Mouse (Mus musculus) MEL (cell line): ENCODE data around the gene Spred1. TPM values are rescaled to one million over a fixed set of nuclear protein-coding genes. Genes with fewer than 3 reads are reported as not detected.
A peak's percentile ranks its signal among the peaks of the same experiment; 100 is the strongest.

Source experiments
- DNase-seq: peaks from one replicate; pipeline ENCODE4 v3.0.0; 2011; ENCODE audit warnings: low read depth, low spot score
- H3K27ac ChIP-seq: 2 replicates; pipeline ENCODE4 v1.5.1; 2012; ENCODE audit warnings: low read depth, mild to moderate bottlenecking, control low read depth, low read length, moderate library complexity; ENCODE audit not compliant: control insufficient read depth
- H3K27me3 ChIP-seq, 2 experiments: fragments of 150-350 bp in 1 of 2; sonication (generic) in 1 of 2; 2 replicates each; pipeline ENCODE4 v1.6.1; 2012; ENCODE audit warnings: low read length in 2 of 2, mild to moderate bottlenecking in 2 of 2, improper control_type of control experiment in 1 of 2, moderate library complexity in 1 of 2; ENCODE audit not compliant: insufficient read depth in 2 of 2, control insufficient read depth in 1 of 2
- H3K36me3 ChIP-seq, 2 experiments: 2 replicates each; pipeline ENCODE4 v1.6.1; 2012 to 2014; ENCODE audit warnings: low read length in 2 of 2, improper control_type of control experiment in 1 of 2, inconsistent platforms in 1 of 2, mild to moderate bottlenecking in 1 of 2; ENCODE audit not compliant: insufficient read depth in 2 of 2, control insufficient read depth in 1 of 2
- H3K4me1 ChIP-seq, 2 experiments: fragments of 150-350 bp in 1 of 2; sonication (generic) in 1 of 2; 2 replicates each; pipeline ENCODE4 v1.6.1; 2012; ENCODE audit warnings: low read length in 2 of 2, improper control_type of control experiment in 1 of 2, mild to moderate bottlenecking in 1 of 2; ENCODE audit not compliant: insufficient read depth in 2 of 2, control insufficient read depth in 1 of 2
- H3K4me3 ChIP-seq, 2 experiments: fragments of 150-350 bp in 1 of 2; sonication (generic) in 1 of 2; 2 replicates each; pipeline ENCODE4 v1.5.1; 2012; ENCODE audit warnings: low read depth in 2 of 2, low read length in 2 of 2, mild to moderate bottlenecking in 2 of 2, moderate library complexity in 2 of 2, control low read depth in 1 of 2, improper control_type of control experiment in 1 of 2; ENCODE audit not compliant: control insufficient read depth in 1 of 2, insufficient read depth in 1 of 2
- H3K79me2 ChIP-seq: 2 replicates; pipeline ENCODE4 v1.6.1; 2012; ENCODE audit warnings: mild to moderate bottlenecking, low read length, moderate library complexity; ENCODE audit not compliant: control insufficient read depth, poor library complexity, insufficient read depth
- H3K9ac ChIP-seq: 2 replicates; pipeline ENCODE4 v1.6.1; 2012; ENCODE audit warnings: low read depth, mild to moderate bottlenecking, control low read depth, low read length, moderate library complexity; ENCODE audit not compliant: control insufficient read depth, poor library complexity, severe bottlenecking
- H3K9me3 ChIP-seq: fragments of 150-350 bp; sonication (generic); replicated peaks from 2 replicates; pipeline ENCODE4 v1.6.1; 2012; ENCODE audit warnings: mild to moderate bottlenecking, low read length, improper control_type of control experiment, moderate library complexity; ENCODE audit not compliant: insufficient read depth
- CHD2 ChIP-seq: IDR thresholded peaks from 2 replicates; pipeline ENCODE4 v1.6.1; 2011; ENCODE audit warnings: low read length, improper control_type of control experiment
- ETS1 ChIP-seq: IDR thresholded peaks from 2 replicates; pipeline ENCODE4 v1.6.1; 2012; ENCODE audit warnings: low read depth, mild to moderate bottlenecking, inconsistent platforms, low read length, improper control_type of control experiment, moderate library complexity
- HCFC1 ChIP-seq: IDR thresholded peaks from 2 replicates; pipeline ENCODE4 v1.6.1; 2012; ENCODE audit warnings: low read depth, mild to moderate bottlenecking, inconsistent platforms, low read length, improper control_type of control experiment, moderate library complexity
- JUND ChIP-seq: IDR thresholded peaks from 2 replicates; pipeline ENCODE4 v1.6.1; 2011; ENCODE audit warnings: low read depth, mild to moderate bottlenecking, improper control_type of control experiment, low read length
- MAFK ChIP-seq: IDR thresholded peaks from 2 replicates; pipeline ENCODE4 v1.6.1; 2011; ENCODE audit warnings: low read depth, mild to moderate bottlenecking, low read length, improper control_type of control experiment, borderline replicate concordance
- MAZ ChIP-seq: IDR thresholded peaks from 2 replicates; pipeline ENCODE4 v1.6.1; 2012; ENCODE audit warnings: low read depth, mild to moderate bottlenecking, inconsistent platforms, low read length, improper control_type of control experiment
- MEF2A ChIP-seq: IDR thresholded peaks from 2 replicates; pipeline ENCODE4 v1.6.1; 2014; ENCODE audit warnings: low read depth, mild to moderate bottlenecking, inconsistent platforms, low read length, improper control_type of control experiment; ENCODE audit not compliant: poor library complexity, insufficient replicate concordance, severe bottlenecking; ENCODE audit errors: extremely low read depth
- MXI1 ChIP-seq: IDR thresholded peaks from 2 replicates; pipeline ENCODE4 v1.6.1; 2011; ENCODE audit warnings: mild to moderate bottlenecking, low read depth, low read length, improper control_type of control experiment
- MYB ChIP-seq: IDR thresholded peaks from 2 replicates; pipeline ENCODE4 v1.6.1; 2011; ENCODE audit warnings: mild to moderate bottlenecking, low read depth, low read length, improper control_type of control experiment
- NELFE ChIP-seq: IDR thresholded peaks from 2 replicates; pipeline ENCODE4 v1.6.1; 2011; ENCODE audit warnings: low read depth, low read length, improper control_type of control experiment
- POLR2AphosphoS5 ChIP-seq: IDR thresholded peaks from 2 replicates; pipeline ENCODE4 v1.6.1; 2012; ENCODE audit warnings: low read depth, borderline replicate concordance, mild to moderate bottlenecking, inconsistent platforms, low read length, moderate library complexity, mixed read lengths
- TBP ChIP-seq: IDR thresholded peaks from 2 replicates; pipeline ENCODE4 v1.8.0; 2011; ENCODE audit warnings: low read depth, low read length, improper control_type of control experiment
- TCF12 ChIP-seq: IDR thresholded peaks from 2 replicates; pipeline ENCODE4 v1.6.1; 2014; ENCODE audit warnings: low read depth, mild to moderate bottlenecking, inconsistent platforms, low read length, improper control_type of control experiment, moderate library complexity
- UBTF ChIP-seq: IDR thresholded peaks from 2 replicates; pipeline ENCODE4 v1.6.1; 2012; ENCODE audit warnings: low read depth, mild to moderate bottlenecking, inconsistent platforms, low read length, improper control_type of control experiment, moderate library complexity, borderline replicate concordance; ENCODE audit not compliant: insufficient read depth
- ZMIZ1 ChIP-seq: IDR thresholded peaks from 2 replicates; pipeline ENCODE4 v1.6.1; 2012; ENCODE audit warnings: low read depth, mild to moderate bottlenecking, inconsistent platforms, low read length, improper control_type of control experiment, moderate library complexity
- polyA plus RNA-seq, 2 experiments: library from polyadenylated mRNA; stranded (reverse) in 1 of 2; unstranded in 1 of 2; fragments of >175 nt in 1 of 2; fragments of >200 nt in 1 of 2; gene quantifications; 2 replicates each; pipeline versions ENCODE4 v1.2.1 to v1.2.4; 2012; ENCODE audit warnings: low replicate concordance in 2 of 2, low read depth in 1 of 2; ENCODE audit not compliant: insufficient read length in 2 of 2, insufficient read depth in 1 of 2, missing spikeins in 1 of 2
- total RNA-seq: library from RNA; depleted of rRNA; stranded (reverse); fragments of 300-350 nt; gene quantifications from 2 replicates; pipeline ENCODE4 v1.2.3, GENCODE M21; 2012; rRNA removed

Spred1 gene
- 19.9 and 21.9 TPM in 2 replicates for total RNA-seq
- polyA plus RNA-seq, result 10 to 100 TPM in 1 of 2 experiments, not detected in 1; 14.3 TPM

DNA sequence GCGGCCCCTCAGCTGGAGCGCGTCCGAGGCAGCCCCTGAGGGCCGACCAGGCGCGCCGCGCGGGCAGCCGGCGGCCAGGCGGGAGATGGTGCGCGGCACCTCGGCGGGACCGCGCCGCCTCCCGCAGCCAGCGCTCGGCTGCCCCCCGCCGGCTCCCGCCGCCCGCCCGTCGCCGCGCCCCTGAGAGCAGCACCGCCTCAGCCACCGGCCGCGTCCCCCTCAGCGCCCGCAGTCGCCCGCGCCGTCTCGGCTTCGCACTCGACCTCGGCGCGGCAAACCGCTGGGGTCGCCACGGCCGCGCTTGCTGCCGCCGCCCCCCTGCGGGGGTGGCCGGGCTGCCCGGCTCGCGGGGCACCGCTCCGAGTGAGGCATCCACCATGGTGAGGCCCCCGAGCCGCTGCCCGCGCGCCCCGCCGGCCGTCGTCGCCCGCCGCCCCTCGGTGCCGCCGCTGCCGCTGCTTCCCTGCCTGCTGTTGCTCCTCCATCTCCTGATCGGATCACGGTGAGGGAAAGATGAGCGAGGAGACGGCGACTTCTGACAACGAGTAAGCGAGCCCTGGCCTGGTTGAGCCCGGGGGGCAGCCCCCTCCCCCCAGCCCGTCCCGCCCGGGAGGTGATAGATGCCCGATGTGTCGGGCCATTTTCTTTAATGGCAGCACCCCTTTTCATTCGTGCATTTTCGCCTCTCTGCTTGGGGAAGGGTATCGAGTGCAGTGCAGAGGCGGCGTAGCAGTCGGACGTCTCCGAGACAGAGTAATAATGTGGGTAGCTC, at the start of gene Spred1:
Gene Spred1, plus strand, starts transcription at position 163 of the 772 bp plus-strand sequence.
- peaks cover 0 to 14% of the 10 kb centered on the region in 2 experiments; a peak in 3 of 4 replicates for H3K36me3 ChIP-seq
- TF ChIP-seq TCF12, result 0 out of 2 replicates have a peak, but pooled peaks have one; percentile 5
- TF ChIP-seq ZMIZ1, result no peak
- TF ChIP-seq POLR2AphosphoS5, result no peak
- peak; percentile 28; the same call in 1 of the 2 replicates for TF ChIP-seq MXI1
- TF ChIP-seq UBTF, result peak; percentile 32; the same call in 1 of the 2 replicates
- TF ChIP-seq MAFK, result no peak
- no peak; the same call in 1 of the 2 replicates for TF ChIP-seq MAZ
- H3K79me2 ChIP-seq, result peaks cover 36% of the 10 kb centered on the region
- peak within 1 kb of the TSS; percentile 97 for H3K9ac ChIP-seq
- peaks cover 0 to 3% of the 10 kb centered on the region in 2 experiments; a peak in 2 of 4 replicates for H3K4me1 ChIP-seq
- DNase-seq, result peak; percentile 59
- H3K4me3 ChIP-seq, result peak within 1 kb of the TSS; percentile 92 to 98
- H3K27me3 ChIP-seq, result no peaks in the 10 kb centered on the region
- H3K27ac ChIP-seq, result peak within 1 kb of the TSS; percentile 82
- H3K9me3 ChIP-seq, result no peaks in the 10 kb centered on the region

DNA sequence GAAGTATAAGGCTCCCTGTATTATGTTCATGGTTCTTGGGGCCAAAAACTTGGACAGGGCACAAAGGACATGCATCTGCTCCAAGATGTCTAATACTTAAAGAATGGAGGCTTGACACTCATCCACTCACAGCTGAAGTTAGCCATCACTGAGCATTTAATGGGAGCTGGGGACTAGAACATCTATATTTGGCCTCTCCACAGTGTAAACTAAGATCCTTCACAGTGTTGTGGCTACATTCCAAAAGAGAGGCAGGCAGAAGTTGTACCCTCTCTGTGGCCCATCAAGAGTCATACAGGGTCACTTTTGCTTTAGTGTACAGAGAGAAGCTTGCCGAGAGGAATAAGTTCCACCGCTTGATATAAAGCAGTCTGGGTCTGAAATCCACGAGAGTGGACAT, 49.6 kb upstream of the Spred1 start:
- no peak for DNase-seq
- H3K27me3 ChIP-seq, result peaks cover 0 to 2% of the 10 kb centered on the region in 2 experiments; a peak in 3 of 4 replicates
- no peak overlapping the region for H3K9ac ChIP-seq
- no peaks in the 10 kb centered on the region for H3K79me2 ChIP-seq
- no peak overlapping the region for H3K4me3 ChIP-seq
- no peaks in the 10 kb centered on the region for H3K4me1 ChIP-seq
- no peaks in the 10 kb centered on the region for H3K36me3 ChIP-seq
- H3K27ac ChIP-seq, result no peak overlapping the region
- no peaks in the 10 kb centered on the region for H3K9me3 ChIP-seq
- TF ChIP-seq HCFC1, result no peak
- TF ChIP-seq, all 39 proteins: peak for 0

DNA sequence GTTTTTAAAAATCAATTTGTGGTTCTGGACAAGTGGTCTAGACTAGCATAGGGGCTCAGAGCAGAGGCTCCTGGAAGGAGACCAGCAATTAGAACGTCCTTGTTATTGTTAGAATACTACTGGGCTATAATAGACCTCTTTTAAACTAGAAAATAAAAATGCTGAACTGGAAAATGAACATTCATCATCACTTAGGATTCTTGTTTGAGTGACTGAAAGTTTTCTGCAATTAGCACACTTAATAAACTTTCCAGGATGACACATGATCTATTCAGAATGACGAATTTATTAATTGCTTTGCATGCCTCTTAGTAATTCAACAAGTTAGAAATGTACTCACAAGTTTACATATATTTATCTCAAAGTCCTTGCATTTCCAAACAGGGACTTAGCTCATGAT, 42.5 kb upstream of the Spred1 start:
- Histone ChIP-seq H3K36me3 (no peaks in the 10 kb centered on the region), H3K9me3 (no peaks in the 10 kb centered on the region), H3K79me2 (no peaks in the 10 kb centered on the region), H3K4me3 (no peak overlapping the region), H3K27me3 (peaks cover 0 to 2% of the 10 kb centered on the region in 2 experiments; a peak in 1 of 4 replicates), H3K9ac (no peak overlapping the region), H3K4me1 (no peaks in the 10 kb centered on the region), H3K27ac (no peak overlapping the region)
- no peak for DNase-seq
- no peak for TF ChIP-seq ETS1
- no peak for TF ChIP-seq MXI1
- no peak for TF ChIP-seq MAFK
- TF ChIP-seq JUND, result no peak
- TF ChIP-seq HCFC1, result no peak
- TF ChIP-seq NELFE, result no peak
- no peak for TF ChIP-seq MEF2A
- no peak for TF ChIP-seq CHD2
- no peak for TF ChIP-seq UBTF
- no peak for TF ChIP-seq TBP
- no peak for TF ChIP-seq ZMIZ1
- no peak for TF ChIP-seq MYB
- TF ChIP-seq POLR2AphosphoS5, result no peak
